Mouse (Mus musculus): ENCODE measurements around the gene Gm20479. TPM values are rescaled to one million over a fixed set of nuclear protein-coding genes. Genes with fewer than 3 reads are reported as not detected.
A peak's percentile ranks its signal among the peaks of the same experiment; 100 is the strongest.

The Gm20479 gene
- total RNA-seq, 1 experiment from 2014 or later: not detected

DNA sequence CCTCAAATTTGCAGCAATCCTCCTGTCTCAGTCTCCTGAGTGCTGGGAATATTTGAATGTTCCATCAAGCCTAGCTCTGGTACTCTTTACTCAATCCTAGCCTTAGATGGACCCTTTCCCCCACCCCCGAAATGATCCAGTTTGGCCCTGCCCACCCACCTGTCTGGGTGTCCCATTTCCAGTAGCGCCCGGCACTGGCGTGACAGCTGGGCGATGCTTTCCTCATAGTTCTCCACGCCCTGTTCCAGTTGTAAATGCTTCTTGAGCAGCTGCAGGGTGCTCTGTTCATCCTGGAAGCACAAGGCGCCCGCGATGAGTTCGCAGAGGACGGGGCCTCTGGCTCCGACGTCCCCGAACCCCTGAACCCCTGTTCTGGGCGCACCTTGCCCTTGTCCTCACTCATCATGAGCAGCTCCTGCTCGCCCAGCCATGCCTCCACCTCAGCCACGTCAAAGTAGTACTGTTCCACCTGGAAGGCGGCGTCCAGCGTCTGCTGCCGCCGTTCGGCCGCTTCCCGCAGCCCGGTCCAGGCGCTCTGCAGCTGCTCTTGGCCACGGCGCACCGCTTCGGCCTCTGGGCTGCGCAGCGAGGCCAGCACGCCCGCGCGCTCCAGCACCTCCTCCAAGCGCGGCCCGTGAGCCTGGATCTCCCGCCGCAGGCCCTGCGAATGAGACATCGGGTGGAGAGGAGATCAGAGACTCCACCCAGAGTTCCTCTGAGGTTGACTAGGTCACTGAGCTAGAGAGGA, 14.7 kb upstream of the Gm20479 start:
- ATAC-seq (replicated peaks; ENCODE audit: insufficient number of reproducible peaks, low FRiP score, low TSS enrichment, poor library complexity, severe bottlenecking): no peak

DNA sequence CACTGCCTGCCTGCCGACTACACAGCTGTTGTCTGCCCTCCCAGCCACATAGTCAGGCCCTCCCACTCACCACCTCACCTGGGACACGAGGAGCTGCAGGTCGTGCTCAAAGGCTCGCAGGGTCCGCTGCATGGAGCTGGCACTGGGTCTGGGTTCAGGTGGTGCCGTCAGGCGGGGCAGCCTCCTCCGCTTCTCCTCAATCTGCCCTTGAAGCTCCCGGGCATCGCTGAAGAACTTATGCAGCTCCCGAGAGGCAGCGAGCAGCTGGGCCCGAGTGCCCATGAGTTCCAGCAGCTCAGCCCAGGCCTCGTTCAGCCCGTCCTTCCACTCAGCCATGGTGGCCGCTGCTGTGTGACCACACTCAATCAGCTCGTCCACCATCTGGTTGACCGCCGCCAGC, 11.9 kb upstream of the Gm20479 start:
- no peak for ATAC-seq (replicated peaks; ENCODE audit: insufficient number of reproducible peaks, low FRiP score, low TSS enrichment, poor library complexity, severe bottlenecking)

DNA sequence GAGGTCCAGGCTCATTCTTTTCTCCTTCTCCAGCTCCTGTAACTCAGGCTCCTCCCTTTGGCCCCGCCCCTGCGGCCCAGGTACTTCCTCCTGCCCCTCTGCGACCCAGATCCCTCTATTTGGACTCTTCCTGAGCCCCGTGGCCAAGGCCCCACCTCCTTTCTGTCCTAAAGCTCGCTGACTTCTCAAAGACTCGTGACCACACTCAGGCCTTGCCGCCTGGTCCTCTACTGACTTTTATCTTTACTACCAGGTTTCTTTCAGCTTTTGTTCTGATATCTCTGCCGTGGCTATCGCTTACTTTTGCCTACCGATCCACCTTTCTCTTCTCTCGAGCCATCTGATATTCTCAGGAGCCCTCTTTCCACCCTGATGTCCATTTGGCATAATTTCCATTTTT, 10.8 kb upstream of the Gm20479 start:
- ATAC-seq (replicated peaks; ENCODE audit: insufficient number of reproducible peaks, low FRiP score, low TSS enrichment, poor library complexity, severe bottlenecking): no peak

DNA sequence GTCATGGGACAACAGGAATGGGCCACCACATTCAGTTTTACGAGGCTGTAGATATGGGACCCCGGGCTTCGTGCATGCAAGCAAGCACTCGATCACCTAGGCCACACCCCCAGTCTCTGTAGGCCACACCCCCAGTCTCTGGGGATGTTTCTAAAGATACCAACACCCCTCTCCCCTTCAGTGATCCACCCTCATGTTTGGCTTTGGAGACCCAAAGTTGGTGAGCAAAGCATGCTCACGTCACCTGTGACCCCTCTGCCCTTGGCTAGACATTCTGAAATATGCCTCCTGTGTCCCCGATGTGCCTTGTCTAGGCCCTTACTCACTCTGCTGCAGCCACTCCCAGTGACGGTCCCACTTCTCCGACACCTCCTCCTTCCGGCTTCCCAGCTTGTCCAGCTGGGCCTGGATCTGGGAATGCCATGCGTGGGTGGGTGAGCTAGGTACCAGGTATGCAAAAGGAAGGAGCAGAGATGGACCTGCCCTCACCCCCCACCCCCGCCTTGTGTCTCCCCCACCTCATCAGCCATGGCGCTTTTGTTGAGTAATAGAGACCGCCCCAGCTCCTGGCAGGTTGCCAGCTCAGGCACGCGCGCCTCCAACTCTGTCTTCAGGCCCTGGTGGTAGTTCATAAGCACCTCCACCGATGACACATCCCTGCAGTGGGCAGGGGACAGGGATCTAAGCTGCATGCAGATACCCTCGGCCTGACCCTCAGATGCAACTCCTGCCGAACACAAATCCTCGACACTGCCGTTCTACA, 9.0 kb upstream of the Gm20479 start:
- no peak for ATAC-seq (replicated peaks; ENCODE audit: insufficient number of reproducible peaks, low FRiP score, low TSS enrichment, poor library complexity, severe bottlenecking)

DNA sequence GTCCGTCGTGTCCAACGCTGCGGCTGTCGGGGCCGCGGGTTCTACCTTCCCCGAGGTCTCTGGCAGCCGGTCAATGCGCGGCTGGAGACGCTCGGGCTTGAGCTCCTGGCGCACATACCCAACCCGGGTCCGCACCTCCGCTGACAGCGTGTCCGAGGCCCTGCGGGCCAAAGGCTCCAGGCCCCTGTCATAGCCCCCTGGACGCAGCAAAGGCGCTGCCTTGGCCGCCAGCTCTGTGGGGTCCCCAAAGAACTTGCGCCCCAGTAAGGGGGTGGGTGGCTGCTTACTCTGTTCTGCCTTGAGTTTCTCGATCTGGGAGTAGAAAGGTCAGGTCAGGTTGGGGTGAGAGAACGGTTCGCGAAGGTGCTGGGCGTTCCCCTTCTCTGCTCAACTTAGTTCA, 7.2 kb upstream of the Gm20479 start:
- no peak for ATAC-seq (replicated peaks; ENCODE audit: insufficient number of reproducible peaks, low FRiP score, low TSS enrichment, poor library complexity, severe bottlenecking)

DNA sequence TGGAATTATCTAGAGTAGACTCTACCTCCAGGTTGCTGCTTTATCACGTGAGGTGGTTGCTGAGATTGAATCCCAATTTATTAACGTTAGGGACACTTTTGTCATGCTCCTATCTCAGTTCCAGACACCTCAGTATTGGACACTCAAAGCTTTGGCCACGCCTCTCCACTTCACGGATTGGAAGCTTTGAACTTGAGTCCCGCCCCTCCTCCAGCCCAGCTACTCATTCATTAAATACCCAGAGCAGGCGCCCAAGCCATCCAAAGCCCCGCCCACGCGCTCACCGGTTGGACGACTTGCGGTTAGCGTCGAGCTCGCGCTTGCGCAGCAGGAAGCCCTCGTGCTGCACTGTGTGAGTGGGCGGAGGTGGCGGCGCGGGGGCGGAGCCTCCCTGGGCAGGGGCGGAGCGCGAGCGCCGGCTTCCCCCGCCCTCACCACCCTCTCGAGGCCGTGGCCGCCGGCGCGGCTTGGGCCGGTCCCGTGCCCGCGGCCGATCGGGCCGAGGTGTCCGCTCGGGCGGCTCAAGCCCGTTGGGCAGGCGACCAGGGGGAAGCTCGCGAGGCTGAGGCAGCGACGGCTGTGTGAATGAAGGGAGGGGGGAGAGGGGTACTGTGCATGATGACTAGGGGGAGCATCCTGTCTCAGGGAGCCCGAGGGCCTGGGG, 4.2 kb upstream of the Gm20479 start:
- ATAC-seq (replicated peaks; ENCODE audit: insufficient number of reproducible peaks, low FRiP score, low TSS enrichment, poor library complexity, severe bottlenecking): peak; percentile 88

DNA sequence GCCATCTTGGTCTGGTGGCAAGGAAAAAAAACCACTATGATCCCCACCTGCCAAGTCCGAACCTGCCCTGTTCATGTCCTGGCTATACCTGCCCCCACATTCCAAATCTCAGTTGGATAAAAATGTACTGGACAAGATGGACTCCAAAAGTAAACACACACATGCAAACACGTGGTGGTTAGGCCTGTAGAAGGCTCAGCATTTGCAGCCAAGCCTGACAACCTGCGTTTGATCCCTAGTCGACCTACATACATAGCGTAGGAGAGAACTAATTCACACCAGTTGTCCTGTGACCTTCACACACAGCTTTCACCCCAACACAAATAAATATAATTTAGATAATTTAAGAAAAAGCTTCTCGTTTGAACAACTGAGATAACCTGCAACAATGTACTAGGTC, 3.5 kb upstream of the Gm20479 start:
- ATAC-seq (replicated peaks; ENCODE audit: insufficient number of reproducible peaks, low FRiP score, low TSS enrichment, poor library complexity, severe bottlenecking): no peak

DNA sequence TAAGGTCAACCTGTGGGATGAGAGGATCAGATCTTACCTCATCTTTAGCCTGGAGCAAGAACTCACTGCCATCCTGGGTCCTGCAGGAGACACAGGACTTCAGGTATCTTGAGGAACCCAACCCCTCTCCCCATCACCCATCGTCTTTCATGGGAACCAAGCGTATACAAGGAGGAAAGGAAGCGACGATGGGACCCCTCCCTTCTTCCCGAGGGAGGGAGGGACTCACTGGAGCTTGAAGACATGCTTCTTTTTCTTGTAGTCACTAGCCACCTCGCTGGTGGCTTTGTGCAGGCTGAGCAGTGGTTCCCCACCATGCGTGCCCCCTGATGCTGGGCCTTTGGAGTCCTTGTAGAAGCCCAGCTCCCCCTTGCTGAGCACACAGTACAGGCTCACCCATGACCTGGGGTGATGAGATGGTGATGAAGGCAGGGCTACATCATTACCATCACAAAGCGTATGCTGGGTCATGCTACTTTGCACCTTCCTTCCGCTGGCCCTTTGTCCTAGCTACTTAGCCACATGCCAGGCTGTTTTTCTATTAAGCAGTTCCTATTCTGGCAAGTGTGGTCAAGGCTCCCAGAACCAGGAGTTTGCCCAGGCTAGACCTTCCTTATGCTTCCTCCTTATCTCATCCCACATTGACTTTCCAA, 2.6 kb upstream of the Gm20479 start:
- no peak for ATAC-seq (replicated peaks; ENCODE audit: insufficient number of reproducible peaks, low FRiP score, low TSS enrichment, poor library complexity, severe bottlenecking)

DNA sequence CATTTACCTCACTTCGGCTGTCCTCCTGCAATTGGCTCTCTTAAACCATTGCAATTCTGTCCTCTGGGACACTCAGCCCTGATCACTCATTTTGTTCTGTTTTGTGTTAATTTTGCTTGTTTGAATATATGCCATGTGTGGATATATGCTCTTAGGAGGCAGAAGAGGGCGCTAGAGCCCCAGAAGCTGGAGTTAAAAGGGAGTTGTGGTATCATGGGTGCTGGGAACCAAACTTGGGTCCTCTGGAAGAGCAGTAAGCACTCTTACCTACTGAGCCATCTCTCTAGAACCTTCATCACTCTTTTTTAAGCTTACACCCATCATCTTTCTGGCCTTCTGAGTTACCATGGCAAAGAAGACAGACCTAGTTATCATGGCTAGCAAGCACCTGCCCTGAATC, 1.9 kb upstream of the Gm20479 start:
- no peak for ATAC-seq (replicated peaks; ENCODE audit: insufficient number of reproducible peaks, low FRiP score, low TSS enrichment, poor library complexity, severe bottlenecking)

DNA sequence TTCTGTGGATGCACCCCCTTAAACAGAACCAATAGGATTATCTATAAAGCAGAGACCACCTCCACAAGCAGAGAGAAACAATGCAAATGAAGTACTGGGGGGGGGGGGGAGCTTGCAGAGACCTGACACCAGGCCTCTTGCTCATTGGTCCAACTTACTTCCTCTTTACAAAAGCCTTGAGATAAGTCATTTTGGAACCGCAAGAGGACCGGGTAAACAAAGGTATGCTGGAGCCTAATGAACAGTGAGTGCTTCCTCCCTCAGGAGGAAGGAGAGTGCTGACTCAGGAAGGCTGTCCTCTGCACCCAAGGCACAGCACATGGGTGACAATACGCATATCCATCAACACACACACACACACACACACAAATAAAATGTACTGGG, 368 bp upstream of the Gm20479 start:
- ATAC-seq (replicated peaks; ENCODE audit: insufficient number of reproducible peaks, low FRiP score, low TSS enrichment, poor library complexity, severe bottlenecking): peak; percentile 23

DNA sequence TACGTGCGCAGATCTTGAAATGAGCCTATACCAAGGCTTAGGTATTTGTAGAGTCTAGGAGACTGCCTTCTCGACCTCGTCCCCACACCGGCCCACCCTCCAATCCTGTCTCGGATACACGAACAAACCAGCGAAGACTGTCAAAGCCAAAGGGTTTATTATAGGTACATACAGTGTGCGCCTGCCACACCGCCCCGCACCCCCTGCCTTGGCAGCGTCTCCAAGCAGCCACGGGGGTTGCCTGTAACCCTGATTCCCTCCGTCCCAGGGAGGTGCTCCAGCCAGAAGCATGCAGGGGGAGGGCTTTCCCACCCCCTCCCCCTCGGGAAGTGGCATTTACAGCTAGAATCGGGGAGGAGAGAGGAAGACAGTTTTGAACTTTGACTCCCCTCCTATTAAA, 971 bp downstream of the Gm20479 start:
- ATAC-seq (replicated peaks; ENCODE audit: insufficient number of reproducible peaks, low FRiP score, low TSS enrichment, poor library complexity, severe bottlenecking): peak; percentile 32

DNA sequence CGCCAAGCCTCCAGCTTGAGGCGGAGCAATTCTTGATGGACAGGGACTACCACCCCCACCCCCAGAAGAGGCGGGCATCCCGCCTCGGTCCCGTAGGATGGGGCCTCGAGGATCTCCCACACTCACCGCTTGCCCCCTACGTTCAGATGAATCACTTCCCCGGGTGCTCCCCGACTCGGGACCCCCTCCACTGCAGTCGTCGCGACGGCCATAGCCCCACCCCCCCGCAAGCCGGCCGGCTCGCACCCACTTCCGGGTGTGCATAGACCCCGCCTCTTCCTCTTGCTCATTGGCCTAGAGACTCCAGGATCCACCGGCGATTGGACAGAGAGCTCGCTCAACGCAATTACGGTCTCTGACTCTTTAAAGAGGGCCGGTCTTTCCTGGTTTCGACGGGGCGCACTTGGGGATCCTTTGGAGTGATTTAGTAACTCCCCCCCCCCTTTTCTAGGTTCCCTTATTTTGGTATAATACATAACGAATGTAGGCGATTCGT, 1.4 kb downstream of the Gm20479 start, which contains the start of gene Shkbp1:
Gene Shkbp1, minus strand, starts transcription at position 275 of the 496 bp plus-strand sequence.
- peak; percentile 91 for ATAC-seq (replicated peaks; ENCODE audit: insufficient number of reproducible peaks, low FRiP score, low TSS enrichment, poor library complexity, severe bottlenecking)

DNA sequence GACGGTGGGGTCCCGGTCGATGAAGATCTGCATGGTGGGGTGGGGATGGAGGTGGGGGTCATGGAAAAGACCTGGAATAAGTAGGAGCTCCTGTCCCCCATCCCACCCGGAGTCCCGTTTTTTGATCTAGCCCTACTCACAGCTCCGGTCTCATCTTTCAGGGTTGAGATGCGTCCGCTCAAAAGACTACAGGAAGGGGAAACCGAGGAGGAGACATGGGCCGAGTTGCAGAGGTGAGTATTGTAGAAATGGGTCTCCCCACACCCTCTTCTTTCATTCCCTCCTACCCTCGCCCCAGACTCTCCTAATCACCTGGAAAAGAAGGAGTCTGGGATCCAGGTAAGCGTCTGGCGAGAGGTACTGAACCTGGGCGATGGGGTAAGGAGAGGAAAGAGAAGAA, 2.0 kb downstream of the Gm20479 start:
- ATAC-seq (replicated peaks; ENCODE audit: insufficient number of reproducible peaks, low FRiP score, low TSS enrichment, poor library complexity, severe bottlenecking): no peak

DNA sequence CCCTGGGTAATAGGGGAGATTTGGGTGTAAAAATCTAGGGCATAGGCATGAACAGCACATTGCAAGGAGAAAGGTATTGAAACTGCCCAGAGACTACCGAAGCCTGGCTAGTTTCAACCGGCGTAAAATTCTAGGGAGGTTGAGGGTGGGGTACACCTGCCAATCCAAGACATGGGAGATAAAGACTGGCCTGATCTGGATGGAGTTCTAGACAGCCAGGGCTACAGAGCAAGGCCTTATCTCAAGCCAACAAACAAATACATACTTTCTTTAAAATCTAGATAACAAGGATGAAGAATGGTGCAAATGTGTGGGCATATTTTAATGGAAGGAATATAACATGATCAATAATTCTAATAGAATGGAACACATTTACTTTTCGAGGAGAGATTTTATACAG, 2.4 kb downstream of the Gm20479 start:
- ATAC-seq (replicated peaks; ENCODE audit: insufficient number of reproducible peaks, low FRiP score, low TSS enrichment, poor library complexity, severe bottlenecking): no peak

DNA sequence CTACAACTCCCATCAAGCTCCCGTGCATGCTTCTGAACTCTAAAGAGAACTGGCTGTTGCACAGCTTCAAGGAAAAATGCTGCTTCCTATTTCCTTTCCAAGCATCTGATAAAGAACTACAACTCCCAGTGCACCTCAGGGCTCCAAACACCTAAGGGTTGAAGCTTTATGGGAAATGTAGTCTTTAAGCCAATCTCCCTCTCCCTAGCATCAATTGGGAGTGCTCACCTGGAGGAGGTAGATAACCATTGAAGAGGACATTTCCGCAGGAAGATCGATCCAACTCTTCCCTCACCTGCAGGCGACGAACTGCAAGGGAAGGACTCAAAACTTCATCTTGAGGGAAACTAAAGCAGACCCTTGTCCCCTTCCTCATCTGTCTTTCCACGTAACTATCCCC, 3.1 kb downstream of the Gm20479 start:
- ATAC-seq (replicated peaks; ENCODE audit: insufficient number of reproducible peaks, low FRiP score, low TSS enrichment, poor library complexity, severe bottlenecking): no peak

DNA sequence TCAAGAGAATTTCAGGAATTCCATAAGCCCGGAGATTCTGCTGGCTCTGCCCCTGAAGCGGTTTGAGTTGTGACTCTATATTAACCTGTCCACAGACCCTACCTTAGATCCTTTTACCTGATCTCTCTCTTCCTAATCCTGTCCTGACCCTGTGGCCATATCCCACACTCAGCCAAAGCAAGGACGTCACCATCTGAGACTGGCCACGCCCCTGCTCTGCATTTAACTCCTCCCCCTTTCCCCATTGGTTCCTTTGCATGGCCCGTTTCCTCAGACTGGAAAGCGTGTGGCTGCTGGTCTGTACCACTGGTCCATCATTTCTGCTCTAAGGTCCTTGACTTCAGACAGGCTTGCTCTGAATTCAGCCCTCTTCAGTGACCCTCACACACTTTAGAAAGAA, 11.8 kb downstream of the Gm20479 start:
- no peak for ATAC-seq (replicated peaks; ENCODE audit: insufficient number of reproducible peaks, low FRiP score, low TSS enrichment, poor library complexity, severe bottlenecking)

DNA sequence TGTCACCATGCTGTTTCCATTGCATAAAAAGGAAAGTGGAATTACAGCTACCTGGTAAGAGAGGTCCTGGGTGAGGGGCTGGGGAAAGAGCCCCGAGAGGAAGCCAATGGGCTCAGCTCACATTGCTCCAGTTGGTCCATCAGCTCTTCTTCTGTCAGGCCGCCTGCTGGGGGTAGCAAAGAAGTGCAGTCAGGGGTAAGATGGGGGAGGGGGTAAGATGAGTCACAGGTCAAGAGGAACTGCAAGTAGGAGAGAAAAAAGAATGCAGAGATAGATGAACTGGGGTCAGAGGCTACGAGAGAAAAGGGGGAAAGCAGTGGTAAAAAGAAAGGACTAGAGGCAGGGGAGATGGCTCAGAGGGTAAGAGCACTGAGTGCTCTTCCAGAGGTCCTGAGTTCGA, 14.6 kb downstream of the Gm20479 start:
- no peak for ATAC-seq (replicated peaks; ENCODE audit: insufficient number of reproducible peaks, low FRiP score, low TSS enrichment, poor library complexity, severe bottlenecking)

DNA sequence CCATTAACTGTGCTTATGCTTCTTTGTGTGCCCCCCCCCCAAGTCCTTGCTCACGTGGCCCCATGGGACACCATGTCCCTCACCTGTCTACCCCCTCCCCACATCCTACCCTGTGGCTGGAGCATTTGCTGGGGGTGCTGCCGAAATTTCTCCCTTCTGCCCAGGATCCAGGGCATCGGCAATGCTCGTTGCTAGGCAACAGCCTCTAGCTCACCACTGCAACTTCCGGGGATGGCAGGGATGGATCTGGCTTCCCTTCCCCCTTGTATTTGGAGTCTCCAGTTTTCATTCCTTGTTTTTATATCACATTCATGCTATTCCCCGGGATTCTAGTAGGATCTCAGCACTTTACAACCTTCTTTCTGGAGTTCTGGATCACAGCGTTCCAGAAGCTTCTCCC, 17.7 kb downstream of the Gm20479 start:
- ATAC-seq (replicated peaks; ENCODE audit: insufficient number of reproducible peaks, low FRiP score, low TSS enrichment, poor library complexity, severe bottlenecking): no peak

DNA sequence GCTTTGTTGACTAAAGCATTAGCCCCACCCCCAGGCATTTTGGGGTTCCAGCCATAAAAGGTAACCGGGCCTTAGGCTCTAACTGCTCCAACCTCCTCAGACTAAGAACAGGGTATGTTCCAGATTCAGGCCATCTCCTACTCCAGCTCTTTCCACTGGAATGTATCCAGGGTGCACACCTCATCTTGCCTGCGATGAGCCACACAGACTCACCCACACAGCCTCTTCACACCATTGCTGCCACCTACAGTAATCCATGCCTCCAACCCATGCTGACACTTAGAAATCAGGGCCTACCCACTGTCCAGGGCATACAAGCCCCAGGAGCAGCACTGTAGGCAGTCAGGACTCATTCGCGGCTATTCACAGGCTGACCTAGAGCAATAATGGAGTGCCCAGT, 18.1 kb downstream of the Gm20479 start:
- no peak for ATAC-seq (replicated peaks; ENCODE audit: insufficient number of reproducible peaks, low FRiP score, low TSS enrichment, poor library complexity, severe bottlenecking)
